Mouse (Mus musculus) limb, embryonic 13.5 days (tissue): Measurements from ENCODE around the gene Gm17482. TPM values are rescaled to one million over a fixed set of nuclear protein-coding genes. Genes with fewer than 3 reads are reported as not detected.

Experiments used
- ATAC-seq: fragments of 200-750 bp; cut with Nextera tagmentation; 2 replicates; pipeline ENCODE4 v1.8.0; 2017; ENCODE audit warnings: low read depth, moderate number of reproducible peaks, moderate TSS enrichment; ENCODE audit not compliant: low FRiP score
- H3K27ac ChIP-seq: fragments of 300-500 bp; sonication (generic); 2 replicates; pipeline ENCODE4 v1.5.1; 2015; ENCODE audit warnings: inconsistent platforms, mild to moderate bottlenecking, moderate library complexity
- H3K27me3 ChIP-seq: fragments of 300-500 bp; sonication (generic); 2 replicates; pipeline ENCODE4 v1.6.1; 2015; ENCODE audit warnings: mild to moderate bottlenecking, inconsistent platforms
- H3K36me3 ChIP-seq: fragments of 300-500 bp; sonication (generic); 2 replicates; pipeline ENCODE4 v1.6.1; 2015; ENCODE audit warnings: inconsistent platforms, mild to moderate bottlenecking, moderate library complexity
- H3K4me1 ChIP-seq: fragments of 300-500 bp; sonication (generic); 2 replicates; pipeline ENCODE4 v1.6.1; 2015; ENCODE audit warnings: inconsistent platforms
- H3K4me2 ChIP-seq: fragments of 300-500 bp; sonication (generic); replicated peaks from 2 replicates; pipeline ENCODE4 v1.6.1; 2015; ENCODE audit warnings: inconsistent platforms, mild to moderate bottlenecking, moderate library complexity
- H3K4me3 ChIP-seq: fragments of 300-500 bp; sonication (generic); 2 replicates; pipeline ENCODE4 v1.5.1; 2015; ENCODE audit warnings: moderate library complexity, mild to moderate bottlenecking, inconsistent platforms
- H3K9ac ChIP-seq: fragments of 300-500 bp; sonication (generic); 2 replicates; pipeline ENCODE4 v1.6.1; 2015; ENCODE audit warnings: mild to moderate bottlenecking, inconsistent platforms
- H3K9me3 ChIP-seq: fragments of 300-500 bp; sonication (generic); 2 replicates; pipeline ENCODE4 v1.6.1; 2016; ENCODE audit warnings: inconsistent platforms
- WGBS: fragments of 180-500 bp; shearing (Covaris S2); methylation state at CpG from one replicate; pipeline ENCODE4 v1.1.7; 2015; 5-methylcytosine and 5-hydroxymethylcytosine counted together
- polyA plus RNA-seq: library from polyadenylated mRNA; unstranded; fragments of >200 nt; fragmentation: Nextera tagmentation; extraction: Ambion mirVana; gene quantifications from 2 replicates; pipeline ENCODE4 v1.2.1, GENCODE M21; 2015

Gm17482 gene
- not detected in 2 replicates for polyA plus RNA-seq

DNA sequence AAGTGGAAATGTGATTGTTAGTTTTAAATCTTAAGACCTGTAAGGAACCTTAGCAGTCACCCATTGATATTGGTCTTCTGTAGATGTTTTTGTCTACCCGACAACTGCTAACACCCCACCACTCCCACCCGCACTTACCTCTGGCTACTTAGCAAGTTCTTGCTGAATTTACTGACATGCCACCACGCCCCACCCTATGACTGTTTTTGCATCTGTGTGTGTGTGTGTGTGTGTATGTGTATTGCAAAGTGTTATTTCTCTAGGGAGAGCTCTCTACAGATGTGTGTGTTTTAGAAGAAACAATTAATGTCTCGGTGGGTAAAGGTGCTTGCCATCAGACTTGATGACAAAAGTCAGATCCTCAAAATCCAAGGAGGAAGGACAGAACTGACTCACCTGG is at the start of gene Gm17482:
Gene Gm17482, plus strand, starts transcription at position 301 of the 400 bp plus-strand sequence.
- WGBS, result 70% methylated on average over 4 of the region's 4 CpGs

DNA sequence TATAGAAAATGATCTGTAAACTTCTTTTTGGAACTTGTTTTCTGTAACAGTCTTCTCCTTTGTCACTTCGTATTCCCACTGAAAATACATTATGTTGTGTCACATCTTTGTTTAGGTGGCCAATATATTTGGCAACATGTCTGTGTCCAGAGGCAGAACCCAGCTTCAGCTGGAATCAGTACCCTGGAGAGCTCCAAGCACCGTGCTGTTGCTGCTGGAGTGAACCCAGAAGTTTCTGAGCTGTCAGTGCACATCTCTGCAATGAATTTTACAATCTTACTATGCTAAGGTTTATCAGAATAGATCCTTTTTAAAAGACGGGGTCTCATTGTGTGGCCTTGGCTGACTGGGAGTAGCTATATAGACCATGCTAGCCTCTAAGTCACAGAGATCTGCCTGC is 48.3 kb upstream of the Gm17482 start:
- WGBS, result 23% methylated on average over 3 of the region's 3 CpGs
- ATAC-seq, result no peak

More for the DNA sequence above, at the start of gene Gm17482:
- Histone ChIP-seq H3K4me1 (no peaks in the 10 kb centered on the region), H3K4me3 (no peak within 1 kb of the TSS), H3K4me2 (no peak within 1 kb of the TSS), H3K9ac (no peak within 1 kb of the TSS), H3K27ac (no peak within 1 kb of the TSS), H3K27me3 (no peaks in the 10 kb centered on the region), H3K9me3 (no peaks in the 10 kb centered on the region), H3K36me3 (no peaks in the 10 kb centered on the region)
- no peak for ATAC-seq

DNA sequence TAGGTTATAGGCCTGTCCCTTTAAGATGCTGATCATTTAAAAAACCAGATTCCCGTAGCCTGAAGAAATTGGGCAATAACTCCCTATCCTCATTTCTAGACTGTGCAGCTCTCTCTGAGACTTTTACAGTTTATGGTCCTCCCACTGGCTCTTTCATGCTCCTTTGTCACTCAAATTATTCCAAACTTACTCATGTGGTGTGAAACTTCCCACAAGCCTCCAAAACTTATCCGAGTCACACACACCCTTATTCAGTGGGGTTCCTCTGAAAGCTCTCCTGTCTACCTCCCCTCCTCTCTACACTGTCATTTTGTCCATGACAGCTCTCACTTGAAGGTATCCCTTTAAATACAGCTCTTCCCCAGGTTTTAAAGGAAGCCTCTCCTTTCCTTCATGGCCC is 46.0 kb upstream of the Gm17482 start:
- no peaks in the 10 kb centered on the region for H3K9me3 ChIP-seq
- no peak overlapping the region for H3K27ac ChIP-seq
- no peak for ATAC-seq
- no peak overlapping the region for H3K4me2 ChIP-seq
- no peak overlapping the region for H3K4me3 ChIP-seq
- H3K36me3 ChIP-seq, result no peaks in the 10 kb centered on the region
- H3K4me1 ChIP-seq, result no peaks in the 10 kb centered on the region
- no peaks in the 10 kb centered on the region for H3K27me3 ChIP-seq
- no peak overlapping the region for H3K9ac ChIP-seq
- 63% methylated on average over 2 of the region's 2 CpGs for WGBS

More for the DNA sequence above, 48.3 kb upstream of the Gm17482 start:
- Histone ChIP-seq H3K4me1 (no peaks in the 10 kb centered on the region), H3K36me3 (no peaks in the 10 kb centered on the region), H3K27me3 (no peaks in the 10 kb centered on the region), H3K4me3 (no peak overlapping the region), H3K4me2 (no peak overlapping the region), H3K9me3 (no peaks in the 10 kb centered on the region), H3K9ac (no peak overlapping the region), H3K27ac (no peak overlapping the region)

DNA sequence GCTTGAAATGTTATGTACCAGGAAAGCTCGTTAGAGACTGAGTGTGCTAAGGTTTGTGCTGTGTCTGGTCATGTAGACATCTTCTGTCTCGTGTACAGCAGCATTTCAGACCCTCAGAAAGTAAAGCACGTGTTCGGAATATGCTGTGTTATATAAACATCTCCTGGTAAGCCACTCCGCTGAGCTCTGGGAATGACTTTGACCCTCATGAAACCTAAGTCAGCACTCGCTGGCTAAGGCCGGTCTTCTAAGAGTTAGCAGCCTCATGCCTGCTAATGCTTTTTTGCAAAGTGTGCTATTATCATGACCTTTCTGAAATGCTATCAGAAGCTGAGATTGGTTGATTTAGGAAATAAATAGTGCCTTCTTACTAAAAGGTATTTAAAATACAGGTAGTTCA is 36.0 kb upstream of the Gm17482 start:
- H3K9me3 ChIP-seq, result no peaks in the 10 kb centered on the region
- no peak overlapping the region for H3K27ac ChIP-seq
- 68% methylated on average over 7 of the region's 7 CpGs for WGBS
- no peak overlapping the region for H3K4me3 ChIP-seq
- no peak overlapping the region for H3K4me2 ChIP-seq
- ATAC-seq, result no peak
- H3K27me3 ChIP-seq, result no peaks in the 10 kb centered on the region
- no peaks in the 10 kb centered on the region for H3K4me1 ChIP-seq
- H3K9ac ChIP-seq, result no peak overlapping the region
- H3K36me3 ChIP-seq, result no peaks in the 10 kb centered on the region

DNA sequence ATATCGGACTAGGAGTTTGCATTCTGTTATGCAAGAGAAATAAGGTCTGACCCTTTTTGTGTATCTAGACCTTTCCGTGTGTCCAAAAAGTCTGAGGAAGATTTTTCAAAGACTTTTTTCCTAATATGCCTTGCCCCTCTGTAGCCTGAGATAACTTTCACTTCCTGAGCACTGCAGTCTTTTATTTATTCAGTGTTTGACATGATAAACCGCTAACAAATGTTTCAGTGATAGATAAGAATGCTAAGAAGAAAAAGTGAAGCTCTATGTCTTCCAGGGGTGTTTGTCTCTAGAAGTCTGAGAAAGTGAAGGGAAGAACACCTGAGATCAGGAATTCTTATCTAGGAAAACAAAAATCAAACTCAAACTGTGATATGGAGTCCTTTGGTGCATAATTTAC is 26.4 kb upstream of the Gm17482 start:
- Histone ChIP-seq H3K27me3 (no peaks in the 10 kb centered on the region), H3K36me3 (no peaks in the 10 kb centered on the region), H3K4me1 (no peaks in the 10 kb centered on the region), H3K4me2 (no peak overlapping the region), H3K27ac (no peak overlapping the region), H3K4me3 (no peak overlapping the region), H3K9me3 (no peaks in the 10 kb centered on the region), H3K9ac (no peak overlapping the region)
- ATAC-seq, result no peak
- 83% methylated on average over 3 of the region's 3 CpGs for WGBS

DNA sequence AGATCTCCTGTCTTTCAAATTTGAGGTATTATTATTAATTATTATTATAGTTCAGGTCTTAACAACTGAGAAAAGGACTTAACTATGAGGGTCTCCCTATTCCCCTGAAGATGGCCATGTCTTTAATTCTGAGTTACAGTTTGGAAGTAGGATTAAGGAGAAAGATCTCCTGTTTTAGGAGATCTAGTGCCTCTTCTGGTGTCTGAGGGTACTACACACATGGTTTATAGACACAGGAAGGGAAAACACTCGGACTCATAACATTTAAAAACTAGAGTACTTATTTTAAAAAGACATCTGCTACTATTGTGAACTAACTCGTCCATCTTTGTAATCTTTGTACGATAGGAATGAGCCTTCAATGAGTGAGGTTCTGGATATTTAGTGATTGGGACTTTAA is 24.1 kb upstream of the Gm17482 start:
- Histone ChIP-seq H3K9ac (no peak overlapping the region), H3K36me3 (no peaks in the 10 kb centered on the region), H3K4me2 (no peak overlapping the region), H3K4me1 (no peaks in the 10 kb centered on the region), H3K9me3 (no peaks in the 10 kb centered on the region), H3K27ac (no peak overlapping the region), H3K27me3 (no peaks in the 10 kb centered on the region), H3K4me3 (no peak overlapping the region)
- no peak for ATAC-seq
- WGBS, result 66% methylated on average over 3 of the region's 3 CpGs

DNA sequence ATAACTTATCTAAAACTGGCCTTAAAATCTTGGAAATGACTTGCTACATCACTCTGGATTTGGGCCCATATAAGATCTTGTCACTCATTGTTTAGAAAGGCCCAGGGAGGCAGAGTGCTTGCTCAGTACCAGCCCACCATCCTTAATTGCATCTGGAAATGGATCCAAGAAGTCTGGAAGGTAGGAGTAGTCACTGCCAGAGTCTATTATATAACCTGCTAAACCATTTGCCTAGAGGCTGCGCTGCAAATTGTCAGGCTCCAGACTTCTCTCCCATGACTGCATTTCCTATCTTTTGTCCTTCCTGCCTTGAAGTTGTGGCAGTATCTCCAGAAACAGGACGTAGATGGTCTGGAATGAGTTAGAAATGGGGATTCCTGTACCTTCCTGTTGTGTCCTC is 17.0 kb upstream of the Gm17482 start:
- 63% methylated on average over 2 of the region's 2 CpGs for WGBS

DNA sequence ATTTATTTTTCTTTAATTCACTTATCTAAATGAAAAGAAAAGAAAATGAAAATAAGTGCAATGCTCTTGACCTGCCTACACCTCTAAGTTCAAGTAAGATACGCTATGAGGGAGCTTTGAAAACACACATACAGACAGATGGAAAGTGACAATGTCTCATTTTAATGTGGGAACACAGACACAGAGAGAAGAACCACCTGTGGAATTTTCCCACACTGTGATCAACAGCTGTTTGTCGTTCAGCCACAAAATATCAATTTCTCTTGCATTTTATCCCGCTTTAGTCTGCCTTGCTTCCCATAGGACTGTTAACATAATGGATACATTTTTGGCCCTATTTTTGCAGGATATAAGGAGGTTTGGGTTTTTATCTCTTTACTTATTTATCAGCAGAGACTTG is 16.3 kb upstream of the Gm17482 start:
- H3K9me3 ChIP-seq, result no peaks in the 10 kb centered on the region
- no peak for ATAC-seq
- no peak overlapping the region for H3K9ac ChIP-seq
- no peaks in the 10 kb centered on the region for H3K36me3 ChIP-seq
- H3K27ac ChIP-seq, result no peak overlapping the region
- H3K27me3 ChIP-seq, result no peaks in the 10 kb centered on the region
- 75% methylated on average over 3 of the region's 3 CpGs for WGBS
- H3K4me2 ChIP-seq, result no peak overlapping the region
- no peak overlapping the region for H3K4me3 ChIP-seq
- 0 out of 2 replicates have a peak, but pooled peaks cover 5% of the 10 kb centered on the region for H3K4me1 ChIP-seq

More for the DNA sequence above, 17.0 kb upstream of the Gm17482 start:
- H3K27me3 ChIP-seq, result no peaks in the 10 kb centered on the region
- H3K27ac ChIP-seq, result no peak overlapping the region
- no peak overlapping the region for H3K4me3 ChIP-seq
- no peaks in the 10 kb centered on the region for H3K9me3 ChIP-seq
- H3K4me2 ChIP-seq, result no peak overlapping the region
- no peak for ATAC-seq
- H3K9ac ChIP-seq, result no peak overlapping the region
- H3K36me3 ChIP-seq, result no peaks in the 10 kb centered on the region
- H3K4me1 ChIP-seq, result 0 out of 2 replicates have a peak, but pooled peaks cover 5% of the 10 kb centered on the region

DNA sequence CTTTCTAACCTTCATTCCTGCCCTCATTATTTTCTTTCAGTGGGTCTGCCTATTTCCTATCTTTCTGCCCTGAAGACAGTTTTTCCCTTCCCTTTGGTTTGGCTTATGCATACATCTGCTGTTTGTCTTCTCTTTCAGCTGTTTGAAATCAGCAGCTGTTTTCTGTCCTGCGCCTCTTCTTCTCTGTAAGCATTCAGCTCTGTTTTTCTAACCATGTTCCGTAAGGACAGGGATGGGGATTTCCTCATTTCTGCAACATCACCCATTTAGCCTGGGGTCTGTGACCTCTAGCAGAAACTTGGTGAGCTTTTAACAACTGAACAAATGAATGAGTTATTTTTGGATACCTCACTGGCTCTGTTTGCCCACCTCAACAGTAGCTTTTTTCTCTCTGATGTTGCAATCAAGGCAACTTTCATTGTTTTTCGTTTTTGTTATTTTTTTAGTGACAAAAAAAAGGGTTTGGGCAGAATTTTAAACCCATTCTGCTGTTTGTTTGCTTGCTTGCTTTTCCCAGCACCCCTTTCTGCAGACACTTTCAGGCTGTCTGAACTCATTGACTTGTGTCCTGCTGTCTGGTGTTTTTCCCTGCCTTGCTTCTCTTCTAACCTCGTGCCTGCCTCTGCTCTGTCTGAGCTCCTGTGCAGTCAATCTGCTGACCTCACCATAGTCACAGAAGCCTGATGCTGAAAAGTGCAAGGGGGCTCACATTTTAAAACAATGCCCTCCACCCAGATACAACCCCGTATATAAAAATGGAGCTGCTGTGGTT is 14.8 kb upstream of the Gm17482 start:
- H3K9ac ChIP-seq, result no peak overlapping the region
- no peak overlapping the region for H3K4me3 ChIP-seq
- H3K27ac ChIP-seq, result no peak overlapping the region
- 0 out of 2 replicates have a peak, but pooled peaks cover 5% of the 10 kb centered on the region for H3K4me1 ChIP-seq
- H3K4me2 ChIP-seq, result no peak overlapping the region
- ATAC-seq, result no peak
- H3K36me3 ChIP-seq, result no peaks in the 10 kb centered on the region
- 60% methylated on average over 5 of the region's 5 CpGs for WGBS
- no peaks in the 10 kb centered on the region for H3K9me3 ChIP-seq
- no peaks in the 10 kb centered on the region for H3K27me3 ChIP-seq

DNA sequence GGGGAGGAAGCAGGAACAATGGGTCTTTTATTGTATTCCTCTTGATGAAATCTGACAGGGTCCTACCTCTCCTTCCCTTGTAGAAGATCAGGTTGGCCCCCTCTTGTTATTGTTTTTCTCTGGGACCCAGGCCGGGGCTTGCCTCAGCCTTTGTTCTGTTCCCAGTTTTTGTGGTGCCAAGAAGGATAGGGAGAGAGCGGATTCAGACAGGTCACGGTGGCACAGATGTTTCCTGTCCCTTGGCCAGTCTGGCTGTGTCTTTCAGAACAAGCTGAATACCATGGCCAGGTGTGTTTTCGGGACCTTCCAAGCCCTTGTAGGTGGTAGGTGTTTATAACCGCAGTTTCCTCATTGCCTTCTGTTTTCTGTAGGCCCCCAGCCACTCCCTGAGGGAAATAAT is 14.0 kb upstream of the Gm17482 start:
- H3K9me3 ChIP-seq, result no peaks in the 10 kb centered on the region
- no peak overlapping the region for H3K27ac ChIP-seq
- 46% methylated on average over 5 of the region's 5 CpGs for WGBS
- no peak overlapping the region for H3K4me2 ChIP-seq
- no peaks in the 10 kb centered on the region for H3K36me3 ChIP-seq
- 0 out of 2 replicates have a peak, but pooled peaks cover 5% of the 10 kb centered on the region for H3K4me1 ChIP-seq
- ATAC-seq, result no peak
- no peaks in the 10 kb centered on the region for H3K27me3 ChIP-seq
- H3K9ac ChIP-seq, result no peak overlapping the region
- no peak overlapping the region for H3K4me3 ChIP-seq

DNA sequence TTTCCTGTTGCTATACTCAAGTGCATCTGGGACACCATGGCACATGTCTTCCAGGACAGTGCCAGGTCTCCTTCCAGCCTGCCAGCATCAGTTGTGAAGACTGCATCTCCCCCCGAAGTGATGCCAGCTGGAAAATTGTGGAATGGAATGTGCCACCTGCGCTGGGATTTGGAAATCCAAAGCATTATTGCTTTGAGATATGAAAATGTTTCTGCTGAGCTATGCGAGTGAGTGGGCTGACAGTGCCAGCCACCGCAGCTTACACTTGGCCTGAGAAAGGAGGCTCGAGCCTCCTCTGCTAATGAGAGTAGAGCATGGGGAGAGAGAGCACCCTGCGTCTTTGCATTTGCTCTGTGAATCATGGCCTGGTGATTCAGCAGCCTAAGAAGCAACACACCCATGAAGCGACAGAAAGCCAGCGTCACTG is 5.9 kb upstream of the Gm17482 start:
- H3K27ac ChIP-seq, result no peak overlapping the region
- H3K9ac ChIP-seq, result no peak overlapping the region
- H3K4me2 ChIP-seq, result no peak overlapping the region
- H3K27me3 ChIP-seq, result no peaks in the 10 kb centered on the region
- H3K4me3 ChIP-seq, result no peak overlapping the region
- H3K36me3 ChIP-seq, result no peaks in the 10 kb centered on the region
- no peak for ATAC-seq
- no peaks in the 10 kb centered on the region for H3K4me1 ChIP-seq
- WGBS, result 82% methylated on average over 8 of the region's 8 CpGs
- H3K9me3 ChIP-seq, result no peaks in the 10 kb centered on the region

DNA sequence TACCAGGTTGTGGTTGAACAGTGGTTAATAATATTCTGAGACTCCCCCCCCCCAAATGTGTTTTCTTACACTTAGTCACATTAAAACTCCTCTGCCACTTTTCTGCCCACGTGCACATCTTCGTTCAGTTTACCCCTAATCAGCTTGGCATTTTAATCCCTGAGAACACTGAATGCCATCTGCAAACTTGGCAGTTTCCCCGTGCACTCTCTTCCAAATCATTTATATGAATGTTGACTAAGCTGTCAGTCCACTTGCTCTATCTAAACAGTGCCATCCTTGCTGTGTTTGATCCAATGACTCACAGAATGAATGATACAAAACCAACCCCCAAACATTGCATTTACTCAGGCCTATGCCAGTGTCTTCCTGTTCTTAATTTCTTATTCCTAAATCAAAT is 1.6 kb upstream of the Gm17482 start:
- Histone ChIP-seq H3K4me2 (no peak overlapping the region), H3K9me3 (no peaks in the 10 kb centered on the region), H3K9ac (no peak overlapping the region), H3K27me3 (no peaks in the 10 kb centered on the region), H3K27ac (no peak overlapping the region), H3K36me3 (no peaks in the 10 kb centered on the region), H3K4me1 (no peaks in the 10 kb centered on the region), H3K4me3 (no peak overlapping the region)
- WGBS, result 64% methylated on average over 3 of the region's 3 CpGs
- no peak for ATAC-seq

DNA sequence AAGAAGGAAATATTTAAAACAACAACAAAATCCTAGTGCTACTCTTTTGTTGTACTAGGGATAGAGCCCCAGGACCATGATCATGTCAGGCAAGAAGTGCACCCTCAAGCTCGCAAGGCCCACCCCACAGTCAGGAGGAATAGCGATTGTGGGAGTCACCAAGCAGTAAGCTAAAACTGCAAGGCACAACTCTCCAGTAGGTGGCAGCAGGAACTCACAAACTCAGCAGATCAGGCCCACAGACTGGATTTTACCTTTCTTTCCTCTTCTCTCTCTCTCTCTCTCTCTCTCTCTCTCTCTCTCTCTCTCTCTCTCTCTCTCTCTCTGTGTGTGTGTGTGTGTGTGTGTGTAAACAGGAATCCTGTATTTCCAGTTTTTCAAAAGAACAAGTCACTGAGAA is 386 bp downstream of the Gm17482 start:
- Histone ChIP-seq H3K9me3 (no peaks in the 10 kb centered on the region), H3K4me2 (no peak overlapping the region), H3K4me1 (no peaks in the 10 kb centered on the region), H3K9ac (no peak overlapping the region), H3K4me3 (no peak overlapping the region), H3K36me3 (no peaks in the 10 kb centered on the region), H3K27me3 (no peaks in the 10 kb centered on the region), H3K27ac (no peak overlapping the region)
- ATAC-seq, result 0 out of 2 replicates have a peak, but pooled peaks have one; percentile 57
- WGBS, result 10% methylated on average over 2 of the region's 2 CpGs
